Mouse (Mus musculus): Measurements from ENCODE around the gene Gm4981.
"Not testable (repeated sequence)": the region's sequence is repeated elsewhere in the genome, so short reads cannot be mapped to it uniquely, and the experiment has no call there.

- not testable (repeated sequence) for TF ChIP-seq CTCF (IDR thresholded peaks at IDR 0.05; ENCODE audit: low read depth, low read length); POLR2A (IDR thresholded peaks at IDR 0.05; ENCODE audit: extremely low read depth, insufficient read depth, low read length)
These were observed 2.7 kb upstream of the Gm4981 start for GRCm38 (mm10) chr10:58238984-58239740.
